Mouse (Mus musculus) olfactory bulb, adult 2 months (tissue): ENCODE data around the gene Itgb7. TPM values are rescaled to one million over a fixed set of nuclear protein-coding genes. Genes with fewer than 3 reads are reported as not detected.

ENCODE experiments used
- H3K27ac ChIP-seq: fragments of 200-500 bp; 2 replicates; pipeline ENCODE4 v1.5.1; 2012; ENCODE audit warnings: low read depth, low read length; ENCODE audit not compliant: insufficient read depth
- H3K4me1 ChIP-seq: fragments of 200-500 bp; 2 replicates; pipeline ENCODE4 v1.6.1; 2012; ENCODE audit warnings: low read length; ENCODE audit not compliant: control insufficient read depth, insufficient read depth
- H3K4me3 ChIP-seq: fragments of 200-500 bp; 2 replicates; pipeline ENCODE4 v1.5.1; 2012; ENCODE audit warnings: mild to moderate bottlenecking, low read depth, low read length, moderate library complexity; ENCODE audit not compliant: insufficient read depth
- CTCF ChIP-seq: fragments of 200-500 bp; IDR thresholded peaks from 2 replicates; pipeline ENCODE4 v1.5.1; 2012; ENCODE audit warnings: low read depth, mild to moderate bottlenecking, low read length, moderate library complexity; ENCODE audit not compliant: insufficient read depth
- POLR2A ChIP-seq: fragments of 200-500 bp; IDR thresholded peaks from 2 replicates; pipeline ENCODE4 v1.6.1; 2012; ENCODE audit warnings: mild to moderate bottlenecking, low read depth, low read length, moderate library complexity; ENCODE audit not compliant: insufficient read depth
- WGBS: fragments of 180-500 bp; shearing (Covaris S2); methylation state at CpG from one replicate; pipeline ENCODE4 v1.1.7; 2018; 5-methylcytosine and 5-hydroxymethylcytosine counted together
- polyA plus RNA-seq: library from polyadenylated mRNA; stranded (reverse); fragments of >200 nt; gene quantifications from 2 replicates; pipeline ENCODE4 v1.2.4, GENCODE M21; 2012; ENCODE audit warnings: low replicate concordance; ENCODE audit not compliant: missing spikeins, insufficient read depth, insufficient read length

Gene Itgb7
- polyA plus RNA-seq, 1 experiment: not detected

DNA sequence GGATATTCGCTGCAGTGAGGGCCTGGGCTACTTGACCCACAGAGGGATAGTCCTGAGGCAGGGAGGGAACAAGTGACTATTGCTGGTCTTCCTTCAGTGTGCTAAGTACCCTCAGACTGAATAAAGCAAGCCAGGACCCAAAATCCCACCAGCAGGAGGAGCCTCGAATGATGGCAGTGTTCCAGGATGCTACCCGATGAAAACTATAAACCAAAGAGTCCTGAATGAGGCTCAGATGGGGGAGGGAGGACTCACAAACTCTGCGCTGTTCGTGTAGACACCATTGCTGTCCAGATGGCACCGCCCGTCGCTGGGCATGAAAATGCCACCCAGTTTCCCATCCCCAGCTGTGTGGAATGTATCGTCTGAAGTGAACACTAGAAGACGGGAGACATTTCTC lies 9.4 kb downstream of the Itgb7 start:
- TF ChIP-seq POLR2A: no peak
- no peak overlapping the region for H3K27ac ChIP-seq
- 51% methylated on average over 10 of the region's 10 CpGs for WGBS
- H3K4me3 ChIP-seq: no peak overlapping the region
- peaks cover 11% of the 10 kb centered on the region for H3K4me1 ChIP-seq

DNA sequence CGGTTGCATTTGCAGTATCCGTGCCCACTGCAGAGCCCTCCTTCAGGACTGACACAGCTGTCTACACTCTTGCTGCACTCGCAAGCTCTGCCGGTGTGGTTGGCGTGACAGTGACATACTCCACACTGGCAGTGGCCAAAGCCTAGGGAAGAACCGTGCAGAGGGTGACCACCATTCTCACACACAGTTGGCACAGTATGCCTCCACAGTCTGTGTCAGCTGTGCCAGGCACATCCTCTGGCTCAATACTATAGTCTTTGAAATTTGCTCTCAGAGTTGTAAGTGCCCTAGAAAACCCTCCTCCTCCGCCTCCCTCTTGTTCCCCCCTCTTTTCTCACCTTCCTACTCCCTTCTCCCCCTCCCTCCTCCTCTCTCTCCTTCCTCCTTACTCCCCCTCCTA lies 14.4 kb downstream of the Itgb7 start:
- Histone ChIP-seq H3K4me1 (peaks cover 8% of the 10 kb centered on the region; the same call in 1 of the 2 replicates), H3K4me3 (no peak overlapping the region), H3K27ac (no peak overlapping the region)
- no peak for TF ChIP-seq CTCF
- TF ChIP-seq POLR2A: no peak
- WGBS: 71% methylated on average over 7 of the region's 7 CpGs

DNA sequence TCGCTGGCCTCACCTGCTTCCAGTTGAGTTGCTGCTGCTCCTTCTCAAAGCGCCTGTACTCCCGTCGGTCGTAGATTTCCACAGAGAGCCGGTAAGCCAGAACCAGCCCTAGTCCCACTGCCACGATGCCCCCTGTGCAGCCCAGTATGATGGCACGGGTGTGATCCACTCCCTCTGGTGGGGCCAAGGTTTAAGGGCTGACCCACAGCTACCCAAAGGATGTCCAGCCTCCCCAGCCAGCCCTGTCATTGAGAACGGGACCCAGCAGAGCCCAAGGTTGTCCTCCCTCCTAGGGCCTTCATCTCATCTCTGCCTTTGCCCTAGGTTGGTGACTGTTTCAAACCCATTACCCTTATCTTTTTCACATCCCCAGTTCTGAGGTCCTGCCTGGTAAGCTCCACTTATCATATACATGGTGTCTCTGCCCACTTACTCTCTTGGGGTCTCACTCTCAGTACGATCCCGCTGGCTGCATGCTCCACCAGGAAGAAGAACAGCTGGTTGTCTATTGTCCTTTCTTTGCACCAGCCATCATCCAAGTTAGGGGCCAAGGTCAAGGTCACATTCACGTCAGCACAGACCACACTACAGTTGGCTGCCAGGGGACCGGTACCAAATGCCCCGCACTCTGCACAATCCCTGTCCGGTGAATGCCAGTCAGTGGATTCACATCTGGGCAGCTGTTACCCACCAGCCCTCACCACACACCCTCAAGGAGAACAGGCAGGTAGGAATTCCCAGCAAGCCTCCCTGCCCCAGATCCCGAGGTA lies 15.1 kb downstream of the Itgb7 start:
- H3K27ac ChIP-seq: no peak overlapping the region
- 83% methylated on average over 16 of the region's 16 CpGs for WGBS
- H3K4me1 ChIP-seq: peaks cover 8% of the 10 kb centered on the region; the same call in 1 of the 2 replicates
- TF ChIP-seq CTCF (no peak), POLR2A (no peak)
- no peak overlapping the region for H3K4me3 ChIP-seq

DNA sequence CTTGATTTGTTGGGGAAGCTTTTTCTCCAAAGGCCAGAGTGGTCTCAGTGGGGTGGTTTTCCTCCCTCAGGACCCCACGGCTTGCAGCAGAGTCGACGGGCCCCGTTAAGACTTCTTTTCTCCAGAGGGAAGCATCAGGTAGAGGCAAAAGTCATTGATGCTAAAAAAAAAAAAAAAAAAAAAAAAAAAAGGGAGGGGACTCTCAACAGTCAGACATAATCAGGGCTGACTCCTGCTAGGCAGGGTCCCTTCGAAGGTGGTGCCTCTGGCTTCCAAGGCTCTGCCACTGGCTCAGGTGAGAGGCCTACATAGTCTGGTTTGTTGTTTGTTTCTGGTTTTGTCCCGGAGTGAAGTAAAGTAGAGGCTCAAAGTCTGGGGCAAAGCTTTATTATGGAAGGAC lies 16.1 kb downstream of the Itgb7 start:
- TF ChIP-seq POLR2A (no peak), CTCF (no peak)
- peaks cover 11% of the 10 kb centered on the region for H3K4me1 ChIP-seq
- H3K4me3 ChIP-seq: no peak overlapping the region
- H3K27ac ChIP-seq: no peak overlapping the region
- WGBS: 76% methylated on average over 6 of the region's 6 CpGs

DNA sequence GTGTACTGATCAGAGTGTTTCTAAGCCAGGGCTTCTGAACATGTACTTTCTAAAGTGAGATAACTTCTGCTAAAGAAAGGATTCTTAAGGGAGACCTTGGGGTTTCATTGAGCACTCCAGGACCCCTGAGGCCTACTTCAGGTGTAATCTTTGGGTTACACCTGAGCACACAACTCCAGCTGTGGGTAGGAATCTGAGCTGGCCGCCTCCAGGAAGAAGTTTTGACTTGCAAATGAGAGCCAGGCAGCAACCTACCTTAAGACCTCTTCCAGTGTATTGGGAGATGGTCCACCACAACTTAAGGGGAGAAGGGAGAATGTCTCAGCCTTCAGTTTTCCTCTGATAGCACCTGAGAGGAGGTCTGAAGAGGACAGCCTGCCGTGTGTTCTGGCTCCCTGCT lies 17.6 kb downstream of the Itgb7 start:
- peaks cover 16% of the 10 kb centered on the region for H3K4me1 ChIP-seq
- 50% methylated on average over 2 of the region's 2 CpGs for WGBS

DNA sequence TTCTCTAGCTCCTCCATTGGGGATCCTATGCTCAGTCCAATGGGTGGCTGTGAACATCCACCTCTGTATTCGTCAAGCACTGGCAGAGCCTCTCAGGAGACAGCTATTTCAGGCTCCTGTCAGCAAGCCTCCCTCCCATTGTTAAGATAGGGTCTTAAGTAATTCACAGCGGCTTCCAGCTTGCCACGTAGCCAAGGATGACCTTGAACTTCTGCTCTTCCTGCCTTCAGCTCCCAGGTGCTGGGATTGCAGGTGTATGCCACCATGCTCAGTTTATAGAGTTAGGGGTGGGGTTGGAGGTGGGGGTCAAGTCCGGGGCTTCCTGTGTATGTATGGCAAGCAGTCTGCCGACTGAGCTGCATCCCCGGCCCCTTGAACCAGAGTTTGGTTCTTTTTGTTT lies 19.8 kb downstream of the Itgb7 start:
- no peak overlapping the region for H3K27ac ChIP-seq
- no peak for TF ChIP-seq CTCF
- TF ChIP-seq POLR2A: no peak
- peaks cover 18% of the 10 kb centered on the region for H3K4me1 ChIP-seq
- H3K4me3 ChIP-seq: no peak overlapping the region
- WGBS: 77% methylated on average over 6 of the region's 6 CpGs

More for the DNA sequence above, 17.6 kb downstream of the Itgb7 start:
- H3K4me3 ChIP-seq: no peak overlapping the region
- TF ChIP-seq CTCF (no peak), POLR2A (no peak)
- H3K27ac ChIP-seq: no peak overlapping the region

DNA sequence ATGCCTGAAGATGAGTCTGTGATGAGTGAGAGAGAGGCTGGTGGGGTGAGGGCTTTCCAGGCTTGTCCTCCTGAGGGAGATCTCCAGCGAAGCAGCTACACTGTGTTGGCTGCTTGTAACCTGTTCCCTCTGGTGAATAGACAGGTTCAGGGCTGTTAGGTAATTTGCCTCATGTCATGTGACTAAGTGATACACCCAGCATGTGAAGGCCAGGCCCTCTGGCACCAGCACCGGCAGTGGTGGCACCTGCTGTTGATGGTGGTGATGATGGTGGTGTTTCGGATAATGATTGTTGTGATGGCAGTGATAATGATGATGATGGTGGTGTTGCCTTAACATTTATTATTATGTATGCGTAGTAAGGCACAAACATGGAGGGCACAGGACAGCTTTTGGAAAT lies 20.9 kb downstream of the Itgb7 start:
- Histone ChIP-seq H3K27ac (no peak overlapping the region), H3K4me3 (no peak overlapping the region), H3K4me1 (peaks cover 20% of the 10 kb centered on the region)
- TF ChIP-seq CTCF: no peak
- no peak for TF ChIP-seq POLR2A
- WGBS: 69% methylated on average over 4 of the region's 4 CpGs

DNA sequence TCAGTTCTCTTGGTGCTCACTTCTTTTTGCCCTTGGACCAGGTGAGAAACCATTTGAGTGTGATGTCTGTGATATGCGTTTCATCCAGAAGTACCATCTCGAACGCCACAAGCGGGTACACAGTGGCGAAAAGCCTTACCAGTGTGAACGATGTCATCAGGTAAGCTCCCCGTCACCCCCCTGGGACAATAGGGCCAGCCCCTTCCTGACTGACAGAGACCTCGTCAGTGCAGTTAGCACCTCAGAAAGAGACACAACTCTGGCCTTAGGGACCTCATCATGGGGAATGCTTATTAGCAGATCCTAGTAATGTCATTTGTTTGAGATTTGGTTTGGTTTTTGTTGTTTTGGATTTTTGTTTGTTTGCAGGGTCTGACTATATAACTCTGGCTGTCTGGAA lies 22.6 kb downstream of the Itgb7 start:
- TF ChIP-seq POLR2A: no peak
- no peak for TF ChIP-seq CTCF
- WGBS: 87% methylated on average over 8 of the region's 8 CpGs
- Histone ChIP-seq H3K27ac (no peak overlapping the region), H3K4me3 (no peak overlapping the region), H3K4me1 (peaks cover 28% of the 10 kb centered on the region)

DNA sequence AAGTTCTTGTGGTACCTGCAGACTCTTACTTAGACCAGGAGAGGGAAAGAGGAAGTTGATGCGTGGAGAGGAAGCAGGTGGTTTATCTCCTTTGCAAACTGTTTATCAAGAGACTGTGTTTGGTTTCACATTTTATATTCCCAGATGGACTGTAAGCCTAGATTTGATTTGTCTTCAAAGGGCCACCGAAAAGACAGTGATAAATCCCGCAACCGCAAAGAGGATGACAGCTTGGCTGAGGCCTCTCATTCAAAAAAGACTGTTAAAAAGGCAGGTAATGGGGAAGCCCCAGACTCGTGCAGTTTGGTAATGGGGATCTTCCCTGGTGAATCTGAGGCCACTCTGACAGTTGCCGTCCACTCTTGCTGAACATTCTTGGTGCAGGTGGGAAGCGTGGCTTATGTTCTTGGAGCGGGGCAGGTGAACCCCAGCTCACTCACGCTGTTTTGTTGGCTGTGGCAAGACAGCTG lies 23.6 kb downstream of the Itgb7 start:
- TF ChIP-seq POLR2A (no peak), CTCF (no peak)
- Histone ChIP-seq H3K4me1 (peaks cover 28% of the 10 kb centered on the region), H3K4me3 (no peak overlapping the region), H3K27ac (no peak overlapping the region)
- 89% methylated on average over 9 of the region's 9 CpGs for WGBS
